Mouse (Mus musculus) retina, postnatal 1 day (tissue): Measurements from ENCODE around the gene Gfm2.

Source experiments
- DNase-seq: peaks from one replicate; pipeline ENCODE4 v3.0.0-alpha.2; 2012

Gene Gfm2

DNA sequence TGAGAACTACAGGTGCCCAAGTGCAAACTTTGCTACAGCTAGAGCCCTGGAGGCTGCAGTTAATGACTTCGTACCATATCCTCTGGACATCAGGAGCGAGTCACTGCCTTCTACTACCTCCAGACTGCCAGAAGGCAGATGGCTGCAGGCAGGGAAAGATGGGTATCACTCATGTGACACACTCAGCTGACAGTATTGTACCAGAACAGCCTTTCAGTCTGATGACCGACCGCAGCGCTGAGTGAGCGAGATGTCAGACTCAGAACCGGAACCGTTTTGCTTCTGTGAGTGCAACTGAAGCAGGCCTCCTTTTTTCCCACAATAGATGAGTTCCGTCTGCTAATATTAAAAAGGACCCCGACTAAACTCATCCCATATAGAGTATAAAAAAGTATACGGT lies 54.9 kb downstream of the Gfm2 start:
- DNase-seq, result no peak

GRCm38 (mm10) chr13:97193420-97193819 lies 55.7 kb downstream of the Gfm2 start:
- DNase-seq, result no peak

GRCm38 (mm10) chr13:97196186-97196924 lies 58.6 kb downstream of the Gfm2 start:
- DNase-seq, result no peak

DNA sequence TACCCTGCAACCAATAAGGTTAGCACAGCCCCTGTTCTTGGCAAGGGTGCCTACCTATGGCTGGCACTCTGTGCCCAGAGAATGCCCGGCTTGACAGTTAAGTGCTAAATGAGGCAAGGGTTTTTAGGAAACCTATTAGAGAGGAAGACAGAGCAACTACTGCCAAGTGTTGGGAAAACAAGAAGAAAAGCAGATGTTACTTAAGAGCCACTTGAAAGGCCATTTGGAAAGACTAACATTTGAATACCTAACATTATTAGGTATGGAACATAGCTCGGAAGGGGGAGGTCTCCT lies 59.1 kb downstream of the Gfm2 start:
- no peak for DNase-seq

DNA sequence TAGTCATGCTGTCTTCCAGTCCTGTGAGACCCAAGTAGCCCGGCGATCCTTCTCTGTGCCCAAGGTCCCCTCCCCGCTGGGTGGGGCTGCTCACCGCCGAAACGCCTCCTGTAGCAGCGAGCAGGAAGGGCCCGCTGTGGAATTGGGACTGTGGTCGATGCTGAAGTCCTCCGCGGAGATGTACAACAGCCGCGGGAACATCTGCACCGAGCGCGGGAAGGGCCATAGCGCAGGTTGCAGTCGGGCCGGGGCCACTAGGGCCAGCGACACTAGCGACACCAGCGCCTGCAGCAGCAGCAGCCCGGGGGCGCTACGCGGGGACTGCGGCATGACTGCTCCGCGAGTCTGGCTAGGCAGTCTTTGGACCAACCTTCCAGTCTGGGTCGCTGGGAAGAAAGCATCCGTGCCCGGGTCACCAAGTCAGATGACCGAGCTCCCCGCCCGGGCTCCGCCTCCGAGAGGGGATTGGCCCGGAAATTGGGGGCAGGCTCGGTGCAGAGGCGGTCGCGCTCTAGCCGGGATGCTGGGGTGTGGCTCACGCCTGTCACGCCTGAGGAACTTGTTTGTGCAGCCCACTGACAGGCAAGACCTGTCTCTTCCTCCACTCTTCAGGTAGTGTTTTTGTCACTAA lies 60.3 kb downstream of the Gfm2 start, which contains the start of gene Hexb:
Gene Hexb (minus strand): TSS at position 426 of the 631 bp plus-strand sequence.
- DNase-seq, result peak; percentile 89

- DNase-seq, result no peak
These were observed 61.4 kb downstream of the Gfm2 start for GRCm38 (mm10) chr13:97199123-97199522.

GRCm38 (mm10) chr13:97201076-97201475 lies 63.3 kb downstream of the Gfm2 start:
- DNase-seq, result no peak

DNA sequence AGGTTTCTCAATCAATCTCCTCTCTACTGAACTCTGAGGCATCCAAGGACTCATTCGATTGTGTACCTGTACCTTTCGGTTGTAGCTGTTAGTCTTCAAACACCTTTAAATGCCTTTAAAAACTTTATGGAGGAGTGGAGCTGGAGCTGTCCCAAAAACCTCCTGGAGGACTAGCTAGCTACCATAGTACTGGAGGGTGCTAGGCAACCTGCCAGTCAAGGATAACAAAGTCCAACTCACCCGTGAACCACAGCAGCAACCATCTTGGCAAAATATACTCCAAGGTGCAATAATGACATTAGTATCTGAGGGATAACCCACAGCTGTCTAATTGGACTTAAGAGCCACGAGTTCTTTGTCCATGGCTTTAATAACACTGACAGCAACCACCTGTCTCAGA lies 64.2 kb downstream of the Gfm2 start:
- no peak for DNase-seq

DNA sequence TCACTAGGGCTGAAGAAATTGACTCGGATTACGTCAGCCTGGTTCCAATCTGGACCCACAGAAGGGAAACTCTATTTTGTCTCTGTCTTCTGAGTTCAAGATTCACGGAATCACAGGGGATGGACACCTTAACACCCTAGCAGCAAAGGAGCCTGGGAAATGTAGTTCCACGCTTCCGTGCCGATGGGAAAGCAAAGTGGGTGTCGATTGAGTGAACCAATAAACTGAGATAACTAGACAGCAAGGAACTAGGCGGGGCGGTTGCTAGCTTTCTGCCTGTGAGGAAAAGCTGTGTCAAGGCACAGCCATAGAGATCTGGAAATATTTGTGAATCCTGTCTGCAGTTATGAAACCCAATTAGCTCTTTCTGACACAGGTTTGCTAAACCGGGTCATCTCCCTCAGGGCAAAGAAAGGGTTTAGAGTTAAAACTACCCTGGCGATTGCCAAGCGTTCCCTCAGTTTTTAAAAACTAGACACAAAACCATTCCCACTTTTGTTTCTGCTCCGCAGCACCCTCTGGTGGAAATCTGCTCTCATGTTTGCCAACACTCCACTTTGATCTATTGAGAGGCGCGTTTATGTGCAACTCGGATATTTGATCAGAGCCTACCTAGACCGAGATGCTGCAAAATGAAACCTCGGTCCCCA lies 67.4 kb downstream of the Gfm2 start:
- DNase-seq, result peak; percentile 79

- DNase-seq, result no peak
These were observed 68.3 kb downstream of the Gfm2 start for GRCm38 (mm10) chr13:97206046-97206445.

DNA sequence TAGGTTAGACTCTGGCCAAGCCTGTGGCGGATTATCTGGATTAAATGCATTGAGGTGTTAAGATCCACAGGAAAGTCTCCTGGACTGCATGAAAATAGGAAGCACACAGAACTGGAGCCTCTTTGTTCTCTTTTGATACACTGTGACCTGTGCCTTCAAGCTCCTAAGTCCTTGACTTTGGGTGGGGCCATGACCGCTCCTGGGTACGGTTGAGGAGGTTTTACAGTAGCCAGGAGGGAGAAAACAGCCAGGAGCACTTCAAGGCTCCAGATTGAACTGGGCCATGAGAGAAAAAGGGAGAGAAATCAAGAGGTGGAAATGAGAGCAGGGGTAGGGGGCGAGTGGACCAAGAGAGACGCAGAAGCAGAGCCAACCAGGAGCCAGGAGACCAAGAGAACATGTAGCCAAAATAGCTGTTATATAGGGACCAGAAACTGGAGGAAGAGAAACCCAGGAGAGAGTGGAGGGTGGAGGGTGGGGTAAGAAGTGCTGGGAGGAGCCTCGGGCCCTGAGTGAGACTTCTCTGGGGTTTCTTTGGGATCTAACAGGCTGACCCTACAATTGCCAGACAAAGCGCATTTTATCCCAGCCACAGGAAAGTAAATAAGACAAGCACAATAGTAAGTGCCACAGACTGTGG lies 69.9 kb downstream of the Gfm2 start:
- peak; percentile 38 for DNase-seq

GRCm38 (mm10) chr13:97208112-97208478 lies 70.4 kb downstream of the Gfm2 start:
- DNase-seq, result no peak

GRCm38 (mm10) chr13:97208500-97209010 lies 70.8 kb downstream of the Gfm2 start:
- DNase-seq, result no peak

GRCm38 (mm10) chr13:97214583-97215268 lies 77.0 kb downstream of the Gfm2 start:
- DNase-seq, result no peak

GRCm38 (mm10) chr13:97215563-97215962 lies 77.8 kb downstream of the Gfm2 start:
- DNase-seq, result peak; percentile 53

GRCm38 (mm10) chr13:97216196-97216595 lies 78.5 kb downstream of the Gfm2 start:
- DNase-seq, result no peak

DNA sequence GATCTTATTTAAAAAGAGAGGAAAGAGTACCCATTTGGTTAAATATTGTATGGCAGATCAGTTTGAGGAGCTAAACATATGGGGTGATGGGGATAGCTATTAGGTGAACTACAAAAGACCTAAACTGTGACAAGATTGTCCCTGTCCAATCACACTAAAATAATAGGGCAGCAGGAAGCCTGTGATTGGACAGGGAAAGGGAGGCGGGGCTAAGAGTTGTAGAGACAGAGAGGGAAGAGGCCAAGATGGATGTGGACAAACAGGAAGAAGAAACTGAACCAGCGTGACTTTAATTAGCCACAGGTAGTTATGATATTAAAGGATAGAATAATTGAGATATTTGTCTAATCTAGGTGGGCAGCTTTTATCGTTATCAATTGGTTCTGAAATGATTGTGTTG lies 82.3 kb downstream of the Gfm2 start:
- DNase-seq, result no peak

- DNase-seq, result no peak
These were observed 86.1 kb downstream of the Gfm2 start for GRCm38 (mm10) chr13:97223856-97224255.

DNA sequence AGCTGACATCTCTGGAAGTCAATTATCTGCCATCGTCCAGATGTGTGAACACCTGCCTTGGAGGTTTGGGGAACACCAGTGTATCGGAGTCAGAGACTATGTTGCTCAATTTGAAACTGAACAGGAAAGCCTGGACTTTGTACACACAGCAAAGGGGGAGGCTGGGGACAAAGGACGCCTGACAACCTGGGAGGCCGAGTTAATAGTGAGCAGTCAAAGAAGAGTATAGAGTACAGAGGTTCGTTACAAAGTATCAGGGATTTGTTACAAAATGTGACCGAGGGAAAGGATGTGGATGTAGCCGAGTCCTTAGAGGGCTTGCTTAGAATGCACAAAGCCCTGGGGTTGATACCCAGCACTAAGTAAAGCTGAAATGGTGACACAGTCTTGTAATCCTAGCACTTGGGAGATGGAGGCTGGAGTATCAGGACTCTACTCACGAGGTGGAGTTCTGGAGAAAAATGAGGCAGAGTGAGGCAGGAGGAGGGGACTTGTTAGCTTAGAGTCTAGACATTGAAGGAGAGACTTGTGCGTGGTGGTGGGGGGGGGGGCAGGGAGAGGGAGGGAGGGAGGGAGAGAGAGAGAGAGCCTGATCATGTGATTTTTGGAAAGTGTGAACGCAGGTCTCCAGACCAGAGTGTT lies 86.7 kb downstream of the Gfm2 start:
- no peak for DNase-seq

GRCm38 (mm10) chr13:97225130-97225529 lies 87.4 kb downstream of the Gfm2 start:
- no peak for DNase-seq

DNA sequence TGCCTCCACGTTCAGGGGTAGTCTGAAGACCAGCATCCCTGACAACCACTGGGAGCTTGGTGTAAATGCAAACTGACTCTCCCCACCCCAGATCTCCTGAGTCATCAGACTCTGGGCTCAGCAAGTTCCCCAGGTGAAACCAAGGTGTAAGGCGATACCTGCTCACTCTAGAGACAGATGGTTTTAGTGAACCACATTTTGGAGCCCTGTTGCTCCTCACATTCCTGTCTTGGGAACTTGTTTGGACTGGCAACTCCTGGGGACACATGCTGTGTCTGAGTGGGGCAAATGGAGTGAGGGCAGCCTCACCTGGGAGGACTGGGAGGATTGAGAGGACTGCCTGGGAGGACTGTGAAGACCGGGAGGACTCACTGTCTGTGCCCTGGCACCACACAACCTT lies 90.1 kb downstream of the Gfm2 start:
- DNase-seq, result no peak

GRCm38 (mm10) chr13:97230101-97230500 lies 92.4 kb downstream of the Gfm2 start:
- no peak for DNase-seq
